Mouse (Mus musculus): ENCODE results near the gene Mettl22.

The Mettl22 gene

GRCm38 (mm10) chr16:8470603-8471481 lies at the start of gene Mettl22:
Mettl22 (plus strand) TSS chr16:8470788.
- in situ Hi-C loops (cut with MboI, MseI), result no loop called here

- in situ Hi-C loops (cut with MboI, MseI), result no loop called here
Measured at GRCm38 (mm10) chr16:8420842-8421241, 49.7 kb upstream of the Mettl22 start.

GRCm38 (mm10) chr16:8423626-8424114 lies 46.9 kb upstream of the Mettl22 start:
- in situ Hi-C loops (cut with MboI, MseI), result no loop called here

GRCm38 (mm10) chr16:8424161-8424970 lies 46.2 kb upstream of the Mettl22 start:
- in situ Hi-C loops (cut with MboI, MseI), result no loop called here

GRCm38 (mm10) chr16:8424971-8425330 lies 45.6 kb upstream of the Mettl22 start, which contains the start of gene Tmem114:
Tmem114 (minus strand) TSS chr16:8425136.
- in situ Hi-C loops (cut with MboI, MseI), result no loop called here

GRCm38 (mm10) chr16:8425736-8426135 lies 44.9 kb upstream of the Mettl22 start:
- in situ Hi-C loops (cut with MboI, MseI), result no loop called here

GRCm38 (mm10) chr16:8429531-8429930 lies 41.1 kb upstream of the Mettl22 start:
- in situ Hi-C loops (cut with MboI, MseI), result no loop called here

GRCm38 (mm10) chr16:8432616-8433015 lies 38.0 kb upstream of the Mettl22 start:
- in situ Hi-C loops (cut with MboI, MseI), result no loop called here

GRCm38 (mm10) chr16:8444911-8445310 lies 25.7 kb upstream of the Mettl22 start:
- in situ Hi-C loops (cut with MboI, MseI), result no loop called here

- in situ Hi-C loops (cut with MboI, MseI), result no loop called here
Measured at GRCm38 (mm10) chr16:8446256-8446655, 24.3 kb upstream of the Mettl22 start.

- in situ Hi-C loops (cut with MboI, MseI), result no loop called here
Measured at GRCm38 (mm10) chr16:8453301-8453700, 17.3 kb upstream of the Mettl22 start.

- in situ Hi-C loops (cut with MboI, MseI), result no loop called here
Measured at GRCm38 (mm10) chr16:8455221-8455620, 15.4 kb upstream of the Mettl22 start.

- in situ Hi-C loops (cut with MboI, MseI), result no loop called here
Measured at GRCm38 (mm10) chr16:8458391-8458790, 12.2 kb upstream of the Mettl22 start.

GRCm38 (mm10) chr16:8459098-8459497 lies 11.5 kb upstream of the Mettl22 start:
- in situ Hi-C loops (cut with MboI, MseI), result no loop called here

- in situ Hi-C loops (cut with MboI, MseI), result no loop called here
Measured at GRCm38 (mm10) chr16:8470132-8470531, 456 bp upstream of the Mettl22 start.

GRCm38 (mm10) chr16:8487396-8488005 lies 16.9 kb downstream of the Mettl22 start:
- in situ Hi-C loops (cut with MboI, MseI), result no loop called here

GRCm38 (mm10) chr16:8489340-8489739 lies 18.8 kb downstream of the Mettl22 start:
- in situ Hi-C loops (cut with MboI, MseI), result no loop called here

GRCm38 (mm10) chr16:8491743-8492490 lies 21.3 kb downstream of the Mettl22 start:
- in situ Hi-C loops (cut with MboI, MseI), result loop anchor here (5.0 kb wide), 2 partner anchors 85 to 185 kb away; no protein-coding TSS in a partner anchor

GRCm38 (mm10) chr16:8494268-8494667 lies 23.7 kb downstream of the Mettl22 start:
- in situ Hi-C loops (cut with MboI, MseI), result loop anchor here (5.0 kb wide), 2 partner anchors 87 to 183 kb away; no protein-coding TSS in a partner anchor

- in situ Hi-C loops (cut with MboI, MseI), result no loop called here
Measured at GRCm38 (mm10) chr16:8496967-8497366, 26.4 kb downstream of the Mettl22 start.

- in situ Hi-C loops (cut with MboI, MseI), result no loop called here
Measured at GRCm38 (mm10) chr16:8504271-8504670, 33.7 kb downstream of the Mettl22 start.

Measured in T-helper 2 cell (primary cell).